Mouse (Mus musculus) right cerebral cortex, postnatal 4 days (tissue): Measurements from ENCODE around the gene Slc24a3.

Source experiments
- DNase-seq: peaks from one replicate; pipeline ENCODE4 v3.0.0-alpha.2; 2022

Gene Slc24a3

GRCm38 (mm10) chr2:145214086-145214831 lies 46.7 kb downstream of the Slc24a3 start:
- no peak for DNase-seq

- no peak for DNase-seq
Observed at GRCm38 (mm10) chr2:145216580-145216979, 49.0 kb downstream of the Slc24a3 start.

GRCm38 (mm10) chr2:145217422-145217821 lies 49.9 kb downstream of the Slc24a3 start:
- no peak for DNase-seq

GRCm38 (mm10) chr2:145219246-145219645 lies 51.7 kb downstream of the Slc24a3 start:
- DNase-seq: no peak

GRCm38 (mm10) chr2:145223646-145224045 lies 56.1 kb downstream of the Slc24a3 start:
- DNase-seq: no peak

GRCm38 (mm10) chr2:145225640-145226039 lies 58.1 kb downstream of the Slc24a3 start:
- no peak for DNase-seq

- DNase-seq: no peak
Observed at GRCm38 (mm10) chr2:145226100-145226499, 58.5 kb downstream of the Slc24a3 start.

- no peak for DNase-seq
Observed at GRCm38 (mm10) chr2:145227351-145227750, 59.8 kb downstream of the Slc24a3 start.

- no peak for DNase-seq
Observed at GRCm38 (mm10) chr2:145232764-145233484, 65.4 kb downstream of the Slc24a3 start.

- peak; percentile 31 for DNase-seq
Observed at GRCm38 (mm10) chr2:145233547-145234398, 66.2 kb downstream of the Slc24a3 start.

GRCm38 (mm10) chr2:145246384-145246783 lies 78.8 kb downstream of the Slc24a3 start:
- DNase-seq: no peak

- DNase-seq: no peak
Observed at GRCm38 (mm10) chr2:145248185-145248584, 80.6 kb downstream of the Slc24a3 start.

GRCm38 (mm10) chr2:145257332-145257731 lies 89.8 kb downstream of the Slc24a3 start:
- DNase-seq: peak; percentile 44

GRCm38 (mm10) chr2:145257855-145258254 lies 90.3 kb downstream of the Slc24a3 start:
- DNase-seq: no peak

- DNase-seq: no peak
Observed at GRCm38 (mm10) chr2:145260574-145260973, 93.0 kb downstream of the Slc24a3 start.

- no peak for DNase-seq
Observed at GRCm38 (mm10) chr2:145262153-145262552, 94.6 kb downstream of the Slc24a3 start.

GRCm38 (mm10) chr2:145266723-145267122 lies 99.2 kb downstream of the Slc24a3 start:
- DNase-seq: no peak

- no peak for DNase-seq
Observed at GRCm38 (mm10) chr2:145268971-145269370, 101.4 kb downstream of the Slc24a3 start.

GRCm38 (mm10) chr2:145269410-145269809 lies 101.9 kb downstream of the Slc24a3 start:
- DNase-seq: no peak

- no peak for DNase-seq
Observed at GRCm38 (mm10) chr2:145274016-145274677, 106.6 kb downstream of the Slc24a3 start.

- no peak for DNase-seq
Observed at GRCm38 (mm10) chr2:145279336-145279735, 111.8 kb downstream of the Slc24a3 start.

GRCm38 (mm10) chr2:145283746-145284145 lies 116.2 kb downstream of the Slc24a3 start:
- no peak for DNase-seq

- no peak for DNase-seq
Observed at GRCm38 (mm10) chr2:145288501-145288900, 120.9 kb downstream of the Slc24a3 start.
